Mouse (Mus musculus) thymus, adult 2 months (tissue): Measurements from ENCODE around the gene Ganab.

Source experiments
- CTCF ChIP-seq: fragments of 200-500 bp; IDR thresholded peaks from 2 replicates; pipeline ENCODE4 v1.5.1; 2012; ENCODE audit warnings: mild to moderate bottlenecking, control low read depth, low read length, moderate library complexity, borderline replicate concordance; ENCODE audit not compliant: control insufficient read depth, poor library complexity, insufficient read depth; ENCODE audit errors: extremely low read depth
- POLR2A ChIP-seq: fragments of 200-500 bp; IDR thresholded peaks from 2 replicates; pipeline ENCODE4 v1.6.1; 2012; ENCODE audit warnings: mild to moderate bottlenecking, low read length, control low read depth, moderate library complexity; ENCODE audit not compliant: control insufficient read depth, poor library complexity, insufficient read depth; ENCODE audit errors: extremely low read depth

GRCm38 (mm10) chr19:8942276-8942964, 44.5 kb downstream of the Ganab start:
- TF ChIP-seq CTCF: no peak
- no peak for TF ChIP-seq POLR2A
